9 mouse cellular contexts compared by ENCODE assay signal in the genomic region with DNA sequence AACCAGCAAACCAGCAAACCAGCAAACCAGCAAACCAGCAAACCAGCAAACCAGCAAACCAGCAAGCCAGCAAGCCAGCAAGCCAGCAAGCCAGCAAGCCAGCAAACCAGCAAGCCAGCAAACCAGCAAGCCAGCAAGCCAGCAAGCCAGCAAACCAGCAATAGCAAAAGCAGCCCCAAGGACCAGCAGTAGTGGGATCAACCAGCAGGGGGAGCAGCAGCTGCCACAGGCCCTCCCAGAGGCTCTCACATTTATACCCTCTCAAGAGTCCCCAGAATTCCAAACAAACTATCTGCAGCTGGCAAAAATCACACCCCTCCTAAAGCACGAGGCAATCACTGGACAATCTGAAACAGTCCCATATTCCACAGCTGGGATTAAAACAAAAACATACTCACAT.
DNase-seq lines count a peak whose midpoint lies in the region; TF ChIP-seq lines count a peak whose summit lies in the region.
"Had no signal": no experiment of that assay in that cellular context is flagged by ENCODE, and none has a peak within 500 bp of the region (broad histone marks: within the 10 kb centered on the region; RNA-seq: fewer than 3 reads in every experiment).

No protein-coding gene starts in this region.

- TF ChIP-seq CTCF in thymus, adult 2 months (IDR thresholded peaks at IDR 0.05; ENCODE audit: borderline replicate concordance, control insufficient read depth, extremely low read depth, insufficient read depth, low read length, poor library complexity), result peak; percentile 83

- no peaks in the 10 kb centered on the region for H3K4me1 ChIP-seq in thymus, adult 2 months (replicated peaks; ENCODE audit: control insufficient read depth, insufficient read depth, low read length)
- H3K4me1 ChIP-seq: lung, embryonic 15.5 days had no signal

- 57% methylated on average over 1 of the region's 1 CpGs for WGBS in thymus, adult 2 months

- intact Hi-C loops in heart, postnatal 25 days (cut with DNase I), result loop anchor here (10.0 kb wide), 2 partner anchors 338 to 408 kb away; a partner anchor contains a TSS
- intact Hi-C loops in gastrocnemius, postnatal 36 days (cut with DNase I), result loop anchor here (5.0 kb wide), 1 partner anchor 121 kb away; no protein-coding TSS in a partner anchor

- peak; percentile 51 to 73 for DNase-seq in heart, adult 18-20 months
- no peak for DNase-seq in heart, postnatal 25 days (ENCODE audit: low spot score)
- peak; percentile 75 for DNase-seq in ES-CJ7 (ENCODE audit: low read depth, low spot score)
- DNase-seq in cerebellum, adult 9-10 months, result peak; percentile 35
- DNase-seq in gastrocnemius, postnatal 36 days, result peak; percentile 36 to 45
- DNase-seq in layer of hippocampus, postnatal 14 days (ENCODE audit: low spot score in 2 of 2), result peak; percentile 42 to 52
- peak; percentile 44 for DNase-seq in mesoderm, embryonic 11.5 days (ENCODE audit: low read depth, low spot score)
- peak; percentile 79 for DNase-seq in thymus, adult 2 months

- TF ChIP-seq POLR2A in thymus, adult 2 months (IDR thresholded peaks at IDR 0.05; ENCODE audit: control insufficient read depth, extremely low read depth, insufficient read depth, low read length, poor library complexity), result no peak

- no peaks in the 10 kb centered on the region for H3K36me3 ChIP-seq in thymus, adult 2 months (ENCODE audit: control insufficient read depth, insufficient read depth, low read length)
- H3K36me3 ChIP-seq: lung, embryonic 15.5 days had no signal

- no peaks in the 10 kb centered on the region for H3K27me3 ChIP-seq in thymus, adult 2 months (ENCODE audit: control insufficient read depth, insufficient read depth, low read length)
- H3K27me3 ChIP-seq: lung, embryonic 15.5 days had no signal

- H3K4me3 ChIP-seq in thymus, adult 2 months (ENCODE audit: control insufficient read depth, insufficient read depth, low read length), result no peak overlapping the region
- H3K4me3 ChIP-seq: lung, embryonic 15.5 days had no signal

- H3K27ac ChIP-seq in thymus, adult 2 months (ENCODE audit: control insufficient read depth, insufficient read depth, low read length), result no peak overlapping the region
- H3K27ac ChIP-seq: lung, embryonic 15.5 days had no signal
